11 mouse cellular contexts compared by ENCODE assay signal in genomic region chr2:181777715-181778114, GRCm38 (mm10). TPM values are rescaled to one million over a fixed set of nuclear protein-coding genes. Genes with fewer than 3 reads are reported as not detected.
DNase-seq lines count a peak whose midpoint lies in the region; ATAC-seq and TF ChIP-seq lines count a peak whose summit lies in the region.
"Had no signal": no experiment of that assay in that cellular context is flagged by ENCODE, and none has a peak within 500 bp of the region (broad histone marks: within the 10 kb centered on the region; RNA-seq: fewer than 3 reads in every experiment).

No protein-coding gene starts in this region.

- peak; percentile 46 for TF ChIP-seq CTCF in kidney, adult 2 months (conservative IDR thresholded peaks at IDR 0.05; ENCODE audit: insufficient read depth, insufficient read length, low read depth, low read length)
- TF ChIP-seq CTCF in MEL (IDR thresholded peaks at IDR 0.05 in 2 of 3, conservative IDR thresholded peaks at IDR 0.05 in 1 of 3; ENCODE audit: control insufficient read depth in 1 of 3, insufficient read depth in 1 of 3, low read depth in 2 of 3, low read length in 3 of 3, poor library complexity in 1 of 3, severe bottlenecking in 1 of 3), result peak; percentile 23 to 54 (median 44); a peak in 5 of 6 replicates

- no peaks in the 10 kb centered on the region for H3K36me3 ChIP-seq in kidney, adult 2 months (ENCODE audit: control insufficient read depth, insufficient read depth, low read length)
- H3K36me3 ChIP-seq in kidney, embryonic 15.5 days, result no peaks in the 10 kb centered on the region
- no peaks in the 10 kb centered on the region for H3K36me3 ChIP-seq in MEL (ENCODE audit: control insufficient read depth in 1 of 2, insufficient read depth in 2 of 2, low read length in 2 of 2)

- H3K4me3 ChIP-seq in kidney, adult 2 months (ENCODE audit: insufficient read depth, low read depth, low read length), result no peak overlapping the region
- H3K4me3 ChIP-seq in kidney, embryonic 15.5 days (replicated peaks), result no peak overlapping the region
- no peak overlapping the region for H3K4me3 ChIP-seq in MEL (ENCODE audit: control insufficient read depth in 1 of 2, insufficient read depth in 1 of 2, low read depth in 2 of 2, low read length in 2 of 2)
- H3K4me3 ChIP-seq: neural tube, embryonic 13.5 days had no signal

- TF ChIP-seq POLR2A in kidney, adult 2 months (IDR thresholded peaks at IDR 0.05; ENCODE audit: low read depth, low read length), result no peak
- TF ChIP-seq POLR2A in MEL (IDR thresholded peaks at IDR 0.05; ENCODE audit: control insufficient read depth in 1 of 2, insufficient read depth in 1 of 2, low read depth in 1 of 2, low read length in 2 of 2, poor library complexity in 1 of 2), result no peak

- H3K27me3 ChIP-seq in kidney, adult 2 months (replicated peaks; ENCODE audit: control insufficient read depth, insufficient read depth, low read length), result no peaks in the 10 kb centered on the region
- no peaks in the 10 kb centered on the region for H3K27me3 ChIP-seq in kidney, embryonic 15.5 days
- peaks cover 6 to 9% of the 10 kb centered on the region in 2 experiments for H3K27me3 ChIP-seq in MEL (ENCODE audit: control insufficient read depth in 1 of 2, insufficient read depth in 2 of 2, low read length in 2 of 2)
- H3K27me3 ChIP-seq: neural tube, embryonic 13.5 days had no signal

- no peak overlapping the region for H3K4me2 ChIP-seq in kidney, embryonic 15.5 days
- H3K4me2 ChIP-seq: neural tube, embryonic 13.5 days had no signal

- DNase-seq in kidney, adult 2 months, result peak; percentile 47
- DNase-seq in A20 (ENCODE audit: low read depth, low spot score), result peak; percentile 50
- DNase-seq in MEL (ENCODE audit: low read depth, low spot score), result peak; percentile 45
- peak; percentile 24 for DNase-seq in c-Kit-positive CD71-positive TER-119-positive erythroid progenitor cells, embryonic 14.5 days (ENCODE audit: low spot score)
- no peak for DNase-seq in heart, adult 9 months (ENCODE audit: low spot score in 2 of 2)
- no peak for DNase-seq in urinary bladder, postnatal 10 days (ENCODE audit: low spot score)
- DNase-seq: heart, postnatal 4 days had no signal

- no peak overlapping the region for H3K27ac ChIP-seq in kidney, adult 2 months (ENCODE audit: insufficient read depth, low read depth, low read length)
- H3K27ac ChIP-seq in kidney, embryonic 15.5 days, result no peak overlapping the region
- no peak overlapping the region for H3K27ac ChIP-seq in MEL (ENCODE audit: control insufficient read depth, low read depth, low read length)
- H3K27ac ChIP-seq: neural tube, embryonic 13.5 days had no signal

- H3K9me3 ChIP-seq in kidney, embryonic 15.5 days (replicated peaks), result no peaks in the 10 kb centered on the region
- H3K9me3 ChIP-seq in MEL (replicated peaks; ENCODE audit: insufficient read depth, low read length), result no peaks in the 10 kb centered on the region
- H3K9me3 ChIP-seq: neural tube, embryonic 13.5 days had no signal

- H3K4me1 ChIP-seq in kidney, adult 2 months (ENCODE audit: control insufficient read depth, insufficient read depth, low read length), result no peaks in the 10 kb centered on the region
- no peaks in the 10 kb centered on the region for H3K4me1 ChIP-seq in kidney, embryonic 15.5 days
- H3K4me1 ChIP-seq in MEL (ENCODE audit: control insufficient read depth in 1 of 2, insufficient read depth in 2 of 2, low read length in 2 of 2), result no peaks in the 10 kb centered on the region

- H3K9ac ChIP-seq in kidney, embryonic 15.5 days, result no peak overlapping the region
- no peak overlapping the region for H3K9ac ChIP-seq in MEL (ENCODE audit: control insufficient read depth, low read depth, low read length, poor library complexity, severe bottlenecking)
- H3K9ac ChIP-seq: neural tube, embryonic 13.5 days had no signal

- no peaks in the 10 kb centered on the region for H3K79me2 ChIP-seq in MEL (ENCODE audit: control insufficient read depth, insufficient read depth, low read length, poor library complexity)

- TF ChIP-seq EP300 in MEL (IDR thresholded peaks at IDR 0.05; ENCODE audit: low read depth in 1 of 2, low read length in 2 of 2), result no peak

- WGBS in kidney, adult 2 months, result 34% methylated on average over 2 of the region's 2 CpGs
- WGBS in kidney, embryonic 15.5 days, result 52% methylated on average over 2 of the region's 2 CpGs

- ATAC-seq in kidney, embryonic 15.5 days (replicated peaks; ENCODE audit: low FRiP score), result no peak
- ATAC-seq in monocyte, adult 5-6 weeks (replicated peaks; ENCODE audit: insufficient number of reproducible peaks, low FRiP score, low TSS enrichment, poor library complexity, severe bottlenecking), result no peak
- ATAC-seq: lung, postnatal 0 days had no signal

- TF ChIP-seq RAD21 in MEL (IDR thresholded peaks at IDR 0.05; ENCODE audit: low read depth, low read length), result peak; percentile 60

TF ChIP-seq in MEL, 35 proteins besides CTCF, POLR2A, EP300 and RAD21:
- TF ChIP-seq USF1 (IDR thresholded peaks at IDR 0.05; ENCODE audit: low read depth, low read length) (no peak), ZC3H11A (IDR thresholded peaks at IDR 0.05; ENCODE audit: low read depth, low read length) (0 out of 2 replicates have a peak, but pooled peaks have one; percentile 17), POLR2AphosphoS2 (IDR thresholded peaks at IDR 0.05; ENCODE audit: low read length) (no peak), GABPA (IDR thresholded peaks at IDR 0.05; ENCODE audit: low read depth, low read length) (no peak), SMC3 (IDR thresholded peaks at IDR 0.05; ENCODE audit: low read depth, low read length) (peak; percentile 57)

RNA-seq across cellular contexts. Expression of gene Myt1, which starts 14.6 kb away (rescaled TPM):
- polyA plus RNA-seq in kidney, adult 2 months (2012; rRNA removed), result 0.08 and 0.13 TPM in 2 replicates
- 0.26 and 0.71 TPM in 2 replicates for polyA plus RNA-seq in kidney, embryonic 15.5 days (2015; fragmentation: Nextera tagmentation; extraction: Ambion mirVana)
- total RNA-seq in MEL (2012; rRNA removed), result not detected in 2 replicates
- not detected for polyA plus RNA-seq in MEL (2012; ENCODE audit: insufficient read depth in 1 of 2, insufficient read length in 2 of 2, low read depth in 1 of 2, low replicate concordance in 2 of 2, missing spikeins in 1 of 2)
- total RNA-seq in monocyte, adult 5-6 weeks (2017), result 0.29 TPM in 1 of 3 replicates, not detected in the others
- total RNA-seq: heart, postnatal 4 days had no signal
- polyA plus RNA-seq: lung, postnatal 0 days had no signal

RNA-seq across cellular contexts. Expression of gene Pcmtd2, which starts 59.9 kb away (rescaled TPM):
- polyA plus RNA-seq in kidney, adult 2 months (2012; rRNA removed), result 40.4 and 51.6 TPM in 2 replicates
- 33.6 and 36.2 TPM in 2 replicates for polyA plus RNA-seq in kidney, embryonic 15.5 days (2015; fragmentation: Nextera tagmentation; extraction: Ambion mirVana)
- total RNA-seq in MEL (2012; rRNA removed), result 9.9 and 10.3 TPM in 2 replicates
- 10 to 100 TPM in 1 of 2 experiments, not detected in 1; 13.6 TPM for polyA plus RNA-seq in MEL (2012; ENCODE audit: insufficient read depth in 1 of 2, insufficient read length in 2 of 2, low read depth in 1 of 2, low replicate concordance in 2 of 2, missing spikeins in 1 of 2)
- total RNA-seq in monocyte, adult 5-6 weeks (2017), result 27.3 to 61.6 TPM (median 42.9 TPM) in 3 replicates

Comparison
In these comparisons a context has a peak if more than half of its experiments do, and no peak if none do; other contexts are left out.
1. DNase-seq: peak in kidney, adult 2 months (single experiment), A20 (single experiment), MEL (single experiment) and c-Kit-positive CD71-positive TER-119-positive erythroid progenitor cells, embryonic 14.5 days (single experiment); none in heart, adult 9 months (0 of 2) and urinary bladder, postnatal 10 days (single experiment).